Mouse (Mus musculus): ENCODE data around the gene Slc25a40.

Slc25a40 gene

DNA sequence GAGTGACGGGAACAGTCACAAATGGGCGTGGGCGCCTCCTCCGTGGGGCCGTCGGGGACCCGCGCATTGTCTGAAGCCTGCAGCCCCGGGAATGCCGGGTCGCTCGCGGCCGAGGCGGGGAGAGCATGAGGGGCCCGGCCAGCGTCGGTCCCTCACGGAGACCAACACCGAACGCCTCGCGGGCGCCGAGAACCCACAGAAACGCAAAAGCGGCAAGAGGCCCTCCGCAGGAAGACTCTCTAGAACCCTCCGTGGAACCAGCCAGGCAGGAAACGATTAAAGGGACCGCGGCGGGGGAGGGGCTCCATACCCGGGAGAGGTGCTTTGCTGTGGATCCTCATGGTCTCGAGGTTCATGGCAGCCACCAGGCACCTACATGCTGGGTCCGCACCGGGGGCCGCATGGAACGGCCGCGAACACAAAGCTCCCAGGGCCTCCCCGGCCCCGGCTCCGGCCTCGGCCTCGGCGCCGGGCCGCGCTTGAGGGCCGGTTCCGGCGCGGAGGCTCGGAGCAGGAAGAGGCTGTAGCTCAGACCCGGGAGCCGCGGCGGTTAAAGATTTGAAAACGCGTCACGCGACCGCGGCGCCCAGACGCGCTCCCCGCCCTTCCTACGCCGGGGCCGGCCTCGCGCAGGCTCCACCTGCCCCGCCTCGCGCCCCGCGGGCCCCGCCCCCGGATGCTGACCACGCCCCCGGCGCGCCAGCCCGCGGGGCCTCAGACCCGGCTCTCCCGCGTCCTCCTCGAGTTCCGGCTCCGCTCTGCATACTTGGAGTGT, at the start of gene Slc25a40, which contains the start of gene Dbf4:
Slc25a40 (plus strand) TSS at position 694 of the 775 bp plus-strand sequence.
Dbf4 (minus strand) TSS at position 560 of the 775 bp plus-strand sequence.
- peak; percentile 91 for DNase-seq

GRCm38 (mm10) chr5:8373415-8373814, 49.2 kb upstream of the Slc25a40 start:
- no peak for DNase-seq

DNA sequence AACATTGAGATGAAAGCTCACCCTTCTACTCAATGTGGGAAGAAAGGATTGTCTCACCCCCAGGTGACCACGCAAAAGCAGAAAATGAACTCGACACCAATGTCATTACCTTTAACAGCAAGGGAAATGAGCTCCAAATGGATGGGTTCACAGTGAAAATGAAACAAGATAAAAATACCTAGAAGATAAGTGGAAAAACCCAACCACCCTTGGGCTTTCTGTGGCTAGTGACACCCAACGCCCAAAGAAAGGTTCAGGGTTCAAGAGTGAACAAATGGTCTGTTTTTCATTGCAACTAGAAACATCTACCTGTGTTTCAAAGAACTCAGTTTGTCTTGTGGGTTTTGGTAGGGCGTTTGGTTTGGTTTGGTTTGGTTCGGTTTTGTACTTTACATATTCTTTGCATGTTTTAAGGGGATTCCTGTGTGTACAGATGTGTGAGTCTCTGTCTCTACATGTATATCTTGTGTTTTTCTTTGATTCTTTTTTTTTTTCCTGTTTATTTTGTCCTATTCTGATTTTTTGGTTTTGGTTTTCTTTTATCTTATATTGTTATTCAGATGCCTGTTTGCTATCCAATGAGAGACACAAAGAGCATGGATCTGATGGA, 48.2 kb upstream of the Slc25a40 start:
- no peak for DNase-seq

GRCm38 (mm10) chr5:8393891-8394583, 28.6 kb upstream of the Slc25a40 start:
- no peak for DNase-seq

DNA sequence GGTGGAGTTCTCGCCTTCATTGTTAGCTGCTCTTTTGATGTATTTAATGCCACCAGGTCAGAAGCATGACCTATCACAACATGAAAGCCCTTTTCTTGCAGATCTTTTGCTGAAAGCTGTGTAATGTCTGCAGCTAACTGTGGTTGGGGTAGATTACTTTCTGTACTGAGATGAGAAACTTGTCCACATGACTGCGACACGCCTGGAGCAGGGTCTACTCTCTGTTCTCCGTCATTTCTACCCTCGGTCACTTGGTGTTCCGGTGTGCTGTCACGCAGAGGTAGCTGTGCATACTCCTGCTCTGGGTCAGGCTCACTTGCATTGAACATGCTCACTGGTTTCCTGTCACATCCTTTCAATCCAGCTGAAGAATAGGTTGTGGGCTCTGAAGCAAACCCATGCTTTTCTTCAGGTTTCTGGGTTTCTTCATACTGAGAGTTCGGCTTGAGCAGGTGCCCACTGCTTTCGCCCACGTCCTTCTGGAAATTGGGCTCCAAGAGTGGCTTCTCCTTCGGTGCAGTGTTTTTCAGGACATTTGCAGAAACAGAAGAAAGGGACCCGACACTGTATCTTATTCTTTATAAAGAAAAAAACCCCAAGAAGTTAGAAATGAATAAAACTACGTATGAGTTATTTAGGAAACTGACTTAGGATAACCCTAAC, 24.9 kb upstream of the Slc25a40 start:
- DNase-seq = no peak

- DNase-seq = no peak
Observed at GRCm38 (mm10) chr5:8408746-8409145, 13.9 kb upstream of the Slc25a40 start.

DNA sequence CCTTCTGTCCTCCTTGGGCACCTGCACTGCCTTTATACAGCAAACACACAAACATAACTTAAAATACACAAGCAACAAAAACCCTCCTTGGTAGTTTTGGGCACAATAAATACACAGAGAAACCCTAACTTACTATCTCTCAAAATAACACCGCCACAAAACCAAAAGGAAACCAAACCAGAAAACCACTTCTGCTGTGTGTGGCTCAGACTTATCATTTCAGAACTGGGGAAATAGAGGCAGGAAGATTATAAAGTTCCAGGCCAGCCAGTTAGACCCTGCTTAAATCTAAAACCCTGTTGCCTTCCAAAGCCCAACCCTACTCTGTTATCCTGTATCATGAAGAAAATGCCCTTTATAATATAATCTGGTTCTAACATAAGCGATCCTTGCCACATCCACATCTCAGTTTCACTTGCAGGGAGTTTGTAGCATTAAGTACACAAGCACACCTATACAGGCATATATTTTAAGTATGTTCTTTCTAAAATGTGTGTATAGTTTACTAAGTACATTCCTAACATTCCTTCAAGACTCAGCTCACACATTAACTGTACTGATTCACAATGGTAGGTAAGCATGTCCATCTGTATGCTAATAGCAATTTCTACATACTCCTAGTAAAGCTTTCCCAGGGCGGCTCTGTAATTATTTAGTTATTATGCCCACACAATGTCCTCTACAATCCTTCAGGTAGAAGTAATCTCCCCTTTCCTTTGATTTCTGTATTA, 5.8 kb upstream of the Slc25a40 start:
- no peak for DNase-seq

DNA sequence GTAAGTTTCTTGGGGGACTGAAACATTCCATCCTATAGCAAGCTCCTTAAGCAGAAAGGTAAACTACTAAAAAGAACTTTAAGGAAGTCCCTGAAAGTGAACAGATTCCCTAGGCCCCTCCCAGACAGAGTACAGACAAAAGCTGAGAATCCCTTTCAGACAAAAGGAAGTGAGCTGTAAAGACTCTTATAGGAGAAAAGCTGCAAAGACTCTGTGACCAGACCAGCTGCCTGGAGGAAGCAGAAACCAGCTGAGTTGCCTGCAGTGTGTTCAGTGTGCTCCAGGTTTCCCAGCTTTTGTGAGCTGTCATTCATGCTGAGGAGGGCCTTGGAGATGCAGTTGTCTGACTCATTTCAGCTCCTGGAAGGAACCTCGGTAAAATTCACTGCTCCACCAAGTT, 5.2 kb upstream of the Slc25a40 start:
- no peak for DNase-seq

- no peak for DNase-seq
Observed at GRCm38 (mm10) chr5:8421424-8421823, 1.2 kb upstream of the Slc25a40 start.

DNA sequence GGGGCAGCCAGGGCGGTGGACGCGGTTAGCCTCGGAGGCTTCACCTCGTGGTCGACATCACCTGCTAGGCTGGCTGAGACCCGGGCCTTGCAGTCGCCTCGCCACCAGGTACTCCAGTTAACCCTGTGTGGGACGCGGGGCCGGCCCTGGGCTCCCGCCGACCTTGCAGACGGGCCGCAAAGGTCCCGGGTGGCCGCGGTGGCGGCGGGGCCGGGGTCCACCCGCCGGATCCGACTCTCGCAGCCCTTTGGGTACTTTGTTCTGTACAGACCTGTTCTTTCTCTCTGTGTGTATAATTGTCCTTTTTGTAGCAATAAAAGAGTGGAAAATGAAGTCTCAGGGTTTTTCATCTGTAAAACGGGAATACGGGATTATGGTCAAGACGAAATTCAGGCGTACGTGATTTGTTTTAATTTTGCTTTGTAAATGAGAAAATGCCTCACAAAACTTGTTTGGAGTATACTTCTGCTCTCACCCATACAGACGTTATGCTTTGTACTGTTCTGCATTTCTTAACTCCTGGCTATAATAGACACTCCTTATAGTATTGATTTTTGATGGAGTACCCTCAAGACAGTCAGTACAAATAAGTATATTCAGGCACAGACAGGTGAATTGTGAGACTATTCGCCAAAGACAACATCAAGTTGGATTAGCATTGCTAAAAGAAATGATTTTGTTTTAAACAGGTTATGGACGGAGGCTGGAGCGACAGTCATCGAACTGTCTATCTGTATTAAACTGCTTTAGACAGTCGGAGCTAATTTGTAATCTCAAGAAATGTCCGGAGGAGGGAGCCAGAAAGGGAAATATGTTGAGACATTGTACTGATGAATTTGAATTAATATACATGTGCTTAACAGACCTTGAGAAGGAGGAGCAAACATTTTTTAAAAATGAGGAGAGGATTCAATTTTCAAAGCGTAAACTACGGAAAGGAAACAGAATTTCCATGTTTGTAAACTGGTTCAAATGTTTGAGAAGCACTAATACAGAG, 580 bp downstream of the Slc25a40 start:
- no peak for DNase-seq

- no peak for DNase-seq
Observed at GRCm38 (mm10) chr5:8424116-8424515, 1.5 kb downstream of the Slc25a40 start.

GRCm38 (mm10) chr5:8425899-8426298, 3.2 kb downstream of the Slc25a40 start:
- no peak for DNase-seq

- no peak for DNase-seq
Observed at GRCm38 (mm10) chr5:8437481-8438156, 15.0 kb downstream of the Slc25a40 start.

DNA sequence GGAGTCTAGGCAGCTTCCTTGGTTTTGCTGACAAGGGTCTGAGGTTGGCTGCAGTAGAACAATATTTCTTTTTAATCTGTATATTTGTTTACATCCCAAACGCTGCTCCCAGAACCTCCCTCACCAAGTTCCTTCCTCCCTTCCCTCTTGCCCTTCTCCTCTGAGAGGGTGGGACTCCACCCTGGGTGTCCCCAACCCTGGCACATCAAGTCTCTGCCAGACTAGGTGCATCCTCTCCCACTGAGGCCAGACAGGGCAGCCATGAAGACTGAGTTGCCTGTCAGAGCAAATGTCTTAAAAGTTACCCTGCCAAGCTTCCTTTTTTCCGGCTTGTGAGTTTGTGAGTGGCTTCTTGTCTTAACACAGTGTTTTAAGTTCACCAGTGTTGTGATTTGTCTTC, 16.4 kb downstream of the Slc25a40 start:
- DNase-seq = no peak

- no peak for DNase-seq
Observed at GRCm38 (mm10) chr5:8455565-8455964, 32.9 kb downstream of the Slc25a40 start.

DNA sequence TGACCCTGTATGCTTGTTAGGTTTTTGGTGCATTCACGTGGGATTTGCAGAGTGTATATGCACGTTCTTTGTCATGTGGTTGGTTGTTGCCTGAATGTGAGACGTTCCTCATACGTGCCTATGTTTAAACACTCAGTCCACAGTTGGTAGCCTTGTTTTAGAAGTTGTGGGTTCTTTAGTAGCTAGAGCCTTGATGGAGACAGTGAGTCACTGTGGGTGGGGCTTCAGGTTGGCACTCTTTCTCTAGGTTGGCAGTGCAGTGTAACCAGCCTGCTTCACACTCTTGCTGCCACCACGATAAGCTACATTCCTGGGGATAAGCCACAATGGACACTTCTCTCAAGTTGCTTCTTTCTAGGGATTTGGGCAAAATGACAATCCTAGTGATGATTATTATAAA, 33.9 kb downstream of the Slc25a40 start:
- DNase-seq = no peak

- no peak for DNase-seq
Observed at GRCm38 (mm10) chr5:8487989-8488700, 65.5 kb downstream of the Slc25a40 start.

DNA sequence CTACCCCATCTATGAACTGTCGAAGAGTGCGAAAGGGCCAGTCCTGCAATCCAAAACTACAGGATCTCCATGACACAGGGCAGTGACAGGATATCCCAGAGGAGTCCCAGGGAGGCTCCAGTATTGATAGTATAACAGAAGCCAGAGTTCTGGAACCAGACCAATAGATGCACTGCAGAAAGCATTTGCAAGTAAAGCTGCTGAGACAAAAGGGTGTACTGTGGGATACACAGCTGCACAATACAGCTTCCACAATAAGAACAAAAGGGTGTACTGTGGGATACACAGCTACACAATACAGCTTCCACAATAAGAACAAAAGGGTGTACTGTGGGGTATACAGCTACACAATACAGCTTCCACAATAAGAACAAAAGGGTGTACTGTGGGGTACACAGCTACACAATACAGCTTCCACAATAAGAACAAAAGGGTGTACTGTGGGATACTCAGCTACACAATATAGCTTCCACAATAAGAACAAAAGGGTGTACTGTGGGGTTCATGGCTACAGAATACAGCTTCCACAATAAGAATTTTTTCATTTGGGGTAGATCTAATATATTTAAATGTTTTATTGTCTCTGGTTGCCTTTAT, 66.1 kb downstream of the Slc25a40 start:
- DNase-seq = no peak

DNA sequence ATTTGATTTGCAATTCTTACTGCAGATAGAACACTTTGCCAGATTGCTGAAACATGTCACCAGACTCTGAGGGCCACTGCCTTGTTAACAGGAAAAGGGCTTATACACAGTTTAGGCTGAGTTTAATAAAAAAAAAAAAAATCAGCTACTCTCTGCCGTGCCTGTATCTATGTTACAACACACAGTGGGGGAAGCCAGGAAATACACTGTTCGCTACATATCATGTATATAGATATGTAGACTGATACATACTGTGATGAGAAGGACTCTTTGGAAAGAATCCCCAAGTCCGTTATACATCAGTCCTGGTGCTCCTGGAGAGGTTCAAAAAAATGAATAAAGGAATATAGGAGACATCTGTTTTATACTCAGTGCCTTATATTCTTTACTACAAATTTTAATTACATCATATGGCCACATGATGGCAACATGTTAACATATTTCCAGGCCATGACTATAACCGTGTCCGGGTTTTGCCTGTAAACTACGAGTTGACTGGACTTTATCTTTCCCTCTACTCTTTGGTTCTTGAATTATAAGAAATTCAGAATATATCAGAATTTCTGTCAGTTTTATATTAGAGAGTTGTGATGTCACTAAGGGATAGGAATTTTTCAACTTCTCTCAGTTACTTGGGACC, 66.9 kb downstream of the Slc25a40 start:
- no peak for DNase-seq
